Comparison of ENCODE assay signal across 10 mouse cellular contexts in the genomic region with DNA sequence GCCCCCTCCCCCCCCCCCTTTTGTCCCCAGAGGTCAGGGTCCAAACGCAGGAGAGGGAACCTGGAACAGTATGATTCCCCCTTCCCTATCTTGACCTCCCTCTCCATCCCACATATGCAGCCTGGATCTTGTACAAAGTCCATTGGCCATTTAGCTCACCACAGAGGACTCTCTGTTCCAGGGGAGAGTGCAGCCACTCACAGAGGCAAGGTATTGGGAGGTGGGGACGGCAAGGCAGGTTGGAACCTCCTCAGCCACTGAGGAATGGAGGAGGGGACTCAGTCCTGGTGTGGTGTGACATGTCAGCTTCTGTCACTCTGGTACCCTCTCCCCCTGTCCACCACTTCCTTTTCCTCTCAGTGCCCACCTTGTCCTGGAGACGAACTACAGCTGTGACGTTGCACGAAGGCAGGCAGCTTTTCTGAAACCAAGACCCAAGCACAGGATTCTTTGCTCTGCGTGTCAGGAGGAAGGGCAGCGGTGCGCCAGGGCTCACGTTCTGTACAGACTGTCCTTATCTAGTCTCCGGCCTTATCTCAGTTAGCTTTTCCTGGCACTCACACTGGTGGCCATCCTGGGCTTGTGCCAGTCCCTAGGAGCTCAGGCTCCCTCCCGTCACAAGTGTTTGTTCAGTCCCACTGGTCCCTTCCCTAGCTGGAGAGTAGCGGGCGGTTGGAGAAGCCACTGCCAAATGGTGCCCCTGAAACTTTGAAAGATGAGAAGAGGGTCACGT.
DNase-seq lines count a peak whose midpoint lies in the region; ATAC-seq and TF ChIP-seq lines count a peak whose summit lies in the region.
"Had no signal": no experiment of that assay in that cellular context is flagged by ENCODE, and none has a peak within 500 bp of the region (broad histone marks: within the 10 kb centered on the region; RNA-seq: fewer than 3 reads in every experiment).

No protein-coding gene starts in this region.

- H3ac ChIP-seq in myocyte (ENCODE audit: control insufficient read depth, insufficient read length) = no peak overlapping the region

- H3K27ac ChIP-seq in hindbrain, embryonic 12.5 days = 0 out of 2 replicates have a peak overlapping the region, but pooled peaks have one; percentile 17
- no peak overlapping the region for H3K27ac ChIP-seq in hindbrain, postnatal 0 days
- peak overlapping the region; percentile 84 for H3K27ac ChIP-seq in heart, embryonic 12.5 days (ENCODE audit: poor library complexity, severe bottlenecking)

- peaks cover 4% of the 10 kb centered on the region; the same call in 1 of the 2 replicates for H3K9me3 ChIP-seq in hindbrain, embryonic 12.5 days (replicated peaks)
- no peaks in the 10 kb centered on the region for H3K9me3 ChIP-seq in hindbrain, postnatal 0 days (ENCODE audit: low read length)
- 0 out of 2 replicates have a peak, but pooled peaks cover 5% of the 10 kb centered on the region for H3K9me3 ChIP-seq in heart, embryonic 12.5 days (replicated peaks)

- no peak for TF ChIP-seq CTCF in hindbrain, postnatal 0 days (IDR thresholded peaks at IDR 0.05; ENCODE audit: low read depth)

- no peak for DNase-seq in hindbrain, postnatal 0 days (ENCODE audit: low spot score)
- DNase-seq in kidney, postnatal 10 days = peak; percentile 45
- no peak for DNase-seq in frontal cortex, postnatal 25 days (ENCODE audit: low spot score in 2 of 2)
- no peak for DNase-seq in left cerebral cortex, postnatal 10 days (ENCODE audit: extremely low spot score in 1 of 2, low spot score in 2 of 2)
- DNase-seq in embryo, embryonic 11 days = no peak
- DNase-seq: gastrocnemius, postnatal 36 days had no signal

- H3K4me3 ChIP-seq in hindbrain, embryonic 12.5 days = no peak overlapping the region
- no peak overlapping the region for H3K4me3 ChIP-seq in hindbrain, postnatal 0 days (ENCODE audit: low read length)
- peak overlapping the region; percentile 13; the same call in 1 of the 2 replicates for H3K4me3 ChIP-seq in heart, embryonic 12.5 days
- H3K4me3 ChIP-seq in myocyte = no peak overlapping the region

- 66% methylated on average over 14 of the region's 14 CpGs for WGBS in hindbrain, embryonic 12.5 days
- WGBS in hindbrain, postnatal 0 days = 63% methylated on average over 14 of the region's 14 CpGs
- 10% methylated on average over 14 of the region's 14 CpGs for WGBS in heart, embryonic 12.5 days

- intact Hi-C loops in left cerebral cortex, postnatal 10 days (cut with DNase I) = loop anchor here (5.0 kb wide), 1 partner anchor 300 kb away; no protein-coding TSS in a partner anchor

- 0 out of 2 replicates have a peak, but pooled peaks cover 4% of the 10 kb centered on the region for H3K27me3 ChIP-seq in hindbrain, embryonic 12.5 days
- H3K27me3 ChIP-seq in hindbrain, postnatal 0 days (ENCODE audit: insufficient read depth, low read length) = no peaks in the 10 kb centered on the region
- H3K27me3 ChIP-seq in heart, embryonic 12.5 days (replicated peaks) = no peaks in the 10 kb centered on the region
- no peaks in the 10 kb centered on the region for H3K27me3 ChIP-seq in myocyte (ENCODE audit: control insufficient read depth, insufficient read depth, insufficient read length)
- H3K27me3 ChIP-seq: CH12.LX had no signal

- no peak for ATAC-seq in hindbrain, embryonic 12.5 days (ENCODE audit: low FRiP score)
- ATAC-seq in hindbrain, postnatal 0 days = no peak
- peak; percentile 71 for ATAC-seq in heart, embryonic 12.5 days (ENCODE audit: insufficient number of reproducible peaks, low FRiP score)

- H3K4me2 ChIP-seq in hindbrain, embryonic 12.5 days (replicated peaks) = no peak overlapping the region
- H3K4me2 ChIP-seq in hindbrain, postnatal 0 days (ENCODE audit: low read depth, low read length) = no peak overlapping the region
- peak overlapping the region; percentile 55 for H3K4me2 ChIP-seq in heart, embryonic 12.5 days
- H3K4me2 ChIP-seq in myocyte (ENCODE audit: low read depth) = peak overlapping the region; percentile 65

- H3K79me2 ChIP-seq in myocyte (ENCODE audit: control insufficient read depth, insufficient read depth) = no peaks in the 10 kb centered on the region

- H3K9ac ChIP-seq in hindbrain, embryonic 12.5 days = no peak overlapping the region
- no peak overlapping the region for H3K9ac ChIP-seq in hindbrain, postnatal 0 days (replicated peaks; ENCODE audit: low read length)
- H3K9ac ChIP-seq in heart, embryonic 12.5 days = peak overlapping the region; percentile 52

- TF ChIP-seq POLR2A in myocyte (IDR thresholded peaks at IDR 0.05; ENCODE audit: insufficient read length, low read depth) = no peak

- peaks cover 17% of the 10 kb centered on the region for H3K4me1 ChIP-seq in hindbrain, embryonic 12.5 days
- H3K4me1 ChIP-seq in hindbrain, postnatal 0 days (ENCODE audit: insufficient read depth, low read length) = peaks cover 7% of the 10 kb centered on the region
- H3K4me1 ChIP-seq in heart, embryonic 12.5 days (replicated peaks) = peaks cover 46% of the 10 kb centered on the region

- no peaks in the 10 kb centered on the region for H3K36me3 ChIP-seq in hindbrain, embryonic 12.5 days
- no peaks in the 10 kb centered on the region for H3K36me3 ChIP-seq in hindbrain, postnatal 0 days (ENCODE audit: insufficient read depth, low read length)
- H3K36me3 ChIP-seq in heart, embryonic 12.5 days = no peaks in the 10 kb centered on the region
- no peaks in the 10 kb centered on the region for H3K36me3 ChIP-seq in myocyte (ENCODE audit: control insufficient read depth, insufficient read depth)

TF ChIP-seq in myocyte, 11 proteins besides CTCF, POLR2A, EP300 and RAD21:
- peak in 1 of 3 experiments; percentile 67 for TF ChIP-seq MYOG (IDR thresholded peaks at IDR 0.05; ENCODE audit: control insufficient read depth in 1 of 3, insufficient read depth in 1 of 3, insufficient read length in 2 of 3, low read depth in 2 of 3)
- TF ChIP-seq MYOD1 (IDR thresholded peaks at IDR 0.05; ENCODE audit: control insufficient read depth in 1 of 3, insufficient read length in 2 of 3, low read depth in 2 of 3) = peak in 1 of 3 experiments; percentile 17
- no peak for TF ChIP-seq SRF (IDR thresholded peaks at IDR 0.05; ENCODE audit: control insufficient read depth, insufficient read length, low read depth)
- no peak for TF ChIP-seq POLR2AphosphoS2 (IDR thresholded peaks at IDR 0.05; ENCODE audit: insufficient read length, low read depth)
- no peak for TF ChIP-seq TCF3 (IDR thresholded peaks at IDR 0.05; ENCODE audit: insufficient read length, low read depth)
- no peak for TF ChIP-seq MAX (IDR thresholded peaks at IDR 0.05; ENCODE audit: low read depth)

Comparison
In these comparisons a context has a peak if more than half of its experiments do, and no peak if none do; other contexts are left out.
1. H3K4me2 ChIP-seq: peak in heart, embryonic 12.5 days (single experiment) and myocyte (single experiment); none in hindbrain, embryonic 12.5 days (single experiment) and hindbrain, postnatal 0 days (single experiment).